Mouse (Mus musculus) kidney, adult 2 months (tissue): ENCODE results near the gene Rpgr. TPM values are rescaled to one million over a fixed set of nuclear protein-coding genes. Genes with fewer than 3 reads are reported as not detected.

Experiments
- DNase-seq: peaks from one replicate; pipeline ENCODE4 v3.0.0; 2021
- H3K27ac ChIP-seq: fragments of 200-500 bp; 2 replicates; pipeline ENCODE4 v1.5.1; 2012; ENCODE audit warnings: low read depth, low read length, control low read depth, inconsistent platforms; ENCODE audit not compliant: insufficient read depth
- H3K27me3 ChIP-seq: fragments of 200-500 bp; replicated peaks from 2 replicates; pipeline ENCODE4 v1.6.1; 2012; ENCODE audit warnings: mild to moderate bottlenecking, moderate library complexity, low read length, inconsistent platforms; ENCODE audit not compliant: control insufficient read depth, insufficient read depth
- H3K36me3 ChIP-seq: fragments of 200-500 bp; 2 replicates; pipeline ENCODE4 v1.6.1; 2012; ENCODE audit warnings: mild to moderate bottlenecking, moderate library complexity, low read length, inconsistent platforms; ENCODE audit not compliant: control insufficient read depth, insufficient read depth
- H3K4me1 ChIP-seq: fragments of 200-500 bp; 2 replicates; pipeline ENCODE4 v1.6.1; 2011; ENCODE audit warnings: low read length; ENCODE audit not compliant: control insufficient read depth, insufficient read depth
- H3K4me3 ChIP-seq: fragments of 200-500 bp; 2 replicates; pipeline ENCODE4 v1.5.1; 2011; ENCODE audit warnings: mild to moderate bottlenecking, low read depth, low read length, control low read depth; ENCODE audit not compliant: insufficient read depth
- CTCF ChIP-seq: fragments of 200-500 bp; conservative IDR thresholded peaks from 2 replicates; pipeline ENCODE4 v1.5.1; 2011; ENCODE audit warnings: low read depth, mild to moderate bottlenecking, control low read depth, low read length, moderate library complexity, mixed read lengths; ENCODE audit not compliant: insufficient read depth, insufficient read length
- POLR2A ChIP-seq: fragments of 200-500 bp; IDR thresholded peaks from one replicate; pipeline ENCODE4 v1.6.1; 2011; ENCODE audit warnings: low read depth, low read length, control low read depth
- WGBS: fragments of 180-500 bp; shearing (Covaris S2); methylation state at CpG from one replicate; pipeline ENCODE4 v1.1.7; 2018; 5-methylcytosine and 5-hydroxymethylcytosine counted together
- polyA plus RNA-seq: library from polyadenylated mRNA; depleted of rRNA; stranded (reverse); fragments of >200 nt; gene quantifications from 2 replicates; pipeline ENCODE4 v1.2.3, GENCODE M21; 2012

Gene Rpgr
- polyA plus RNA-seq, 1 experiment: 1.6 TPM

DNA sequence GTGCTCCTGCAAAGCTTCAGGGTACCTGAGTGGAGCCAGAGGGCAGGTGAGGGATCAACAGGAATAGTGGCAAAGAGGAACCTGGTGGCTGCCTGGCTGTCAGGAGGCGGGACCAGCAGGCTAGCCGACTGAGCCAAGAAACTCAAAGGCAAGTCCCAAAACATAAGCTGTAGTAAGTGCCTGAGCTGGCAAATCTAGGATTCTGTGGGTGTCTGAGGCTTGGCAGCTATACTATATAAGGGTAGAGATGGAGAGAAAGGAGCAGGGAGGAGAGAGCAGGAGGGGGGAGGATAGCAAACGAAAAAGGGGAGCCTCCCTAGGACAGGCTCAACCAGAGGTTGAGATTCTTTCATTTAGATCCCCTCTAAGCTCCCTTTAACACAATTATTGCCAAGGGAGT is 100.9 kb downstream of the Rpgr start:
- Histone ChIP-seq H3K4me1 (no peaks in the 10 kb centered on the region), H3K4me3 (no peak overlapping the region), H3K27me3 (no peaks in the 10 kb centered on the region), H3K36me3 (no peaks in the 10 kb centered on the region), H3K27ac (no peak overlapping the region)
- WGBS: 60% methylated on average over 3 of the region's 3 CpGs
- no peak for DNase-seq
- TF ChIP-seq CTCF (no peak), POLR2A (no peak)

DNA sequence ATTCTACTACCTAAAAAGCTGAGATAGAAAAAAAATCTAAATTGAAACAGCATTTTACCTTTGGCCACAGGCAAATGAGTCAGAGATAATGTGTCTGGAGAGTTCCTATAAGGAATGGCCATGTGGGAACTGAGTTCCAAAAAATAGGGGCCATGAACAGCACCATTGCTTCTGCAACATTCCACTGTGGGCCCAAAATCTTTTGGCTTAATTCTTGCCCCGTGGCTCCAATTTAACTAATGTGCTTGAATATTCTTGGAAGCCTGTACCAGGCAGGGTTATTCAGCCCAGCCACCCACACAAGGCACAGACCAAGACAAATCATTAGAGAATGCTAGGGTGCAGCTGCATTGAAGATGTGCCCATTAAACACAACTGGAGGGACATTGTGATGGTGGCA is 106.0 kb downstream of the Rpgr start:
- no peaks in the 10 kb centered on the region for H3K36me3 ChIP-seq
- 78% methylated on average over 1 of the region's 1 CpGs for WGBS
- TF ChIP-seq POLR2A (no peak), CTCF (no peak)
- no peaks in the 10 kb centered on the region for H3K27me3 ChIP-seq
- H3K4me3 ChIP-seq: no peak overlapping the region
- H3K27ac ChIP-seq: no peak overlapping the region
- DNase-seq: no peak
- H3K4me1 ChIP-seq: no peaks in the 10 kb centered on the region

DNA sequence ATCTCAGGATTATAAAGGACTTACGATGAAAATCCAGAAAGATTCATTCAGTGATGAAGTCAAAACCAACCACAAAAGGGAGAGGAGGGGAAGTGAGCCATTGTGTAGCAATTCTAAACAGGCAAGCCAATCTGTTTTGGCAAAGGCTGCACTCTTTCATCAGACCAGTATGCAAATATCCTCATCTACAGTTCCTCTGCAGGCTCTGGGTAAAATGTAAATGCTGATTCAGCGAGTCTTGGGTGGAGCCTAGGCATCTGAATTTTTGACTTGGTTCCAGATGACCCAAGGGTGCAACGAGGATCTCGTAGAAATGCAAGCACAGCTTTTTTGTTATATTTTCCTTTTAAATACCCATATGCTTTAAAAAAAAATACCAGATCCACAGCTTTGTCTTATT is 108.2 kb downstream of the Rpgr start:
- Histone ChIP-seq H3K27me3 (no peaks in the 10 kb centered on the region), H3K4me3 (no peak overlapping the region), H3K36me3 (no peaks in the 10 kb centered on the region), H3K27ac (no peak overlapping the region), H3K4me1 (no peaks in the 10 kb centered on the region)
- TF ChIP-seq CTCF (no peak), POLR2A (no peak)
- peak; percentile 1 for DNase-seq
- 35% methylated on average over 4 of the region's 4 CpGs for WGBS

DNA sequence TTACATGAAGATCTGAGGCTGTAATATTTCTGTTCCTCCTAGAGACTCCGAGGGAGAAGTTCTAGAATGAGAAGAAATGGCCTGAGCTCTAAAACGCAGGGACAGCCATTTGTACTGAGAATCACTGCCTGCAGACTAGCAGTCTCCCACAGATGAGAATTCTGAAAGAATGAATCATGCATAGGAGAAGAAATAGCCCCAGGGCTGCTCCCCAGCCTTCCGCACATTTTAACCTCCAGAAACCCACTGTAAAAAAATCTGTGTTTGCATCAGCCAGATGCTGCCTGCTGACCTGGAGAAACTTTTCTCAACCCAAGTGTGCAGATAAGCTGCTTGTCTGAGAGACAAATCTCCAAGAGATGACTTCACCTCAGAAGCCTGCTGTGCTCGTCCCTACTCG is 111.2 kb downstream of the Rpgr start:
- no peaks in the 10 kb centered on the region for H3K27me3 ChIP-seq
- H3K36me3 ChIP-seq: no peaks in the 10 kb centered on the region
- TF ChIP-seq CTCF (no peak), POLR2A (no peak)
- no peak for DNase-seq
- no peak overlapping the region for H3K27ac ChIP-seq
- no peak overlapping the region for H3K4me3 ChIP-seq
- no peaks in the 10 kb centered on the region for H3K4me1 ChIP-seq
- 63% methylated on average over 5 of the region's 5 CpGs for WGBS

DNA sequence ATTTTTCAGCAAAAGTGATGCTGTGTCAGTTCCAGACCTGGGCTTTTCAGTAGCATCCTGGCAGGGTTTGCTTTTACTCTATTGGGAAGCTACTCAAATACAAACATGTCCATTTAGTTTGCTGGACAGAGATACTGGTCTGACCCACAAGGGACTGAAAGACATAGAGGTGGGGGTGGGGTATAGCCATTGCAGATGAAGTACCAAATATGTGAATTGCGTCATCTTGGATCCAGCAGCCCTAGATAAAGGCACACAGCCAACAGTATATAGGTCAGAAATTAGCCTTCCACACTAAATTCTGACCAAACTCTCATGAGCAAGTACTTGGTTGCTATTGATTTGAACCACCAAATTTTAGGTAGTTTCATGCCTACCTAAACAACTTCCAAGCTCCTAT is 114.0 kb downstream of the Rpgr start:
- Histone ChIP-seq H3K27me3 (no peaks in the 10 kb centered on the region), H3K4me1 (no peaks in the 10 kb centered on the region), H3K36me3 (no peaks in the 10 kb centered on the region), H3K27ac (no peak overlapping the region), H3K4me3 (no peak overlapping the region)
- TF ChIP-seq CTCF: no peak
- TF ChIP-seq POLR2A: no peak
- WGBS: 78% methylated on average over 1 of the region's 1 CpGs
- no peak for DNase-seq

DNA sequence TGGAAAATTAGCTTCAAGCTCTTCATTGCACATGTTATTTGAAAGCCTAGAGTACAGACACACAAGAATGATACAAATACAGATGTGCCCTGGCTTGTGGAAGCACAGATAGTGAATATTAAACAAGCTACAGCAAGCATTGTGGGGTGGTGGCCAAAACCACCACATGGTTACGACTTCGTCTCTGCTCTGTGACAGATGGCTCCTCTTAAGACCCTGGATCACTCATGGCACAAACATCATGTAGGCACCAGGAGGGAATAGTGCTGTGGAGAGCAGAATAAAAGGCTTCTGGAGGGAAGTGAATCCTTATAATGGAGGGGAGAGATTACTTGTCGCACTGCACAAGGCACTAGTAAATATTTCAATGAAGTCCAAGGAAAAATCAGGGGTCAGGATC is 120.9 kb downstream of the Rpgr start:
- no peaks in the 10 kb centered on the region for H3K36me3 ChIP-seq
- no peak for DNase-seq
- H3K27ac ChIP-seq: no peak overlapping the region
- WGBS: 69% methylated on average over 3 of the region's 3 CpGs
- no peaks in the 10 kb centered on the region for H3K27me3 ChIP-seq
- no peaks in the 10 kb centered on the region for H3K4me1 ChIP-seq
- no peak overlapping the region for H3K4me3 ChIP-seq
- TF ChIP-seq POLR2A: no peak
- no peak for TF ChIP-seq CTCF

DNA sequence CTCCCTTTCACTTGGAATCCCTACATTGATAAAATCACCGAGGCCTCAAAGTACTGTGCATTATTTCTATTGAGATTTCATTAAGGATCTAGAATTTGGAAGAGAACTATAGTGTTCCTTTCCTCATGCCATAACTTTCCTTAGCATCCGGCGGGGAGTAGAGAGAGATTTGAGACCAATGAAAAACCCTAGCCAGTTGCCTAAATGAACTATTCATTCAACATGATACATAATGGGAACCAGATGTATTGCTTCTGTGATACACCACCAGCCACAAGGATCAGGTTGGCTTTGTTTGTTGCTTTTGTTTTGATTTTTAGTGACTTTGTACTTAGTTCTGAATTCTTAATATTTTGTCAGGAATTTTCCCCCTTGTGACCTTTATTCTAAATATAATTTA is 136.3 kb downstream of the Rpgr start:
- Histone ChIP-seq H3K27me3 (no peaks in the 10 kb centered on the region), H3K27ac (no peak overlapping the region), H3K4me1 (no peaks in the 10 kb centered on the region), H3K36me3 (no peaks in the 10 kb centered on the region), H3K4me3 (no peak overlapping the region)
- TF ChIP-seq POLR2A (no peak), CTCF (no peak)
- 88% methylated on average over 3 of the region's 3 CpGs for WGBS
- no peak for DNase-seq

DNA sequence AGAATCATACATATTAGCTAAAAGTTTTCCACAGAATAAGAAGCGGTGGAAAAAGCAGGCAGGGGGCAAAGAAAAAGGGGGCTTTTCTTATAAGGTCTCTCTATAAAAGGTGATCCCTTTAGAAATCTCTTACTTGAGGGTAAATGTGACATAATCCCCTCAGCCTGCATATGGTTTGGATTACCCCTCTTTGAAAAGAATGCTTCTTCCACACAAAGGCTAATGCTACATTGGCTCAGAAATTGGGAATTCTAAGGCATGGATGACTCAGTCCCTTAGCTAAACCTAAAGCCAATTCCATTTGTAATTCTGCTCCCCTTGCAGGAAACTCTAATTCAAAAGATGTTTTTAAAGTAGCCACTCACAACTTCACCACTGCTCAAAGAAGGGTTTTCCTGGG is 136.7 kb downstream of the Rpgr start:
- Histone ChIP-seq H3K4me1 (no peaks in the 10 kb centered on the region), H3K4me3 (no peak overlapping the region), H3K27ac (no peak overlapping the region), H3K36me3 (no peaks in the 10 kb centered on the region), H3K27me3 (no peaks in the 10 kb centered on the region)
- WGBS: 85% methylated on average over 1 of the region's 1 CpGs
- DNase-seq: no peak
- no peak for TF ChIP-seq CTCF
- TF ChIP-seq POLR2A: no peak
